Mouse (Mus musculus) cerebral cortex, adult 2 months (tissue): ENCODE data around the gene Xylt1.

Source experiments
- WGBS: fragments of 180-500 bp; shearing (Covaris S2); methylation state at CpG from one replicate; pipeline ENCODE4 v1.1.7; 2018; 5-methylcytosine and 5-hydroxymethylcytosine counted together

The Xylt1 gene

GRCm38 (mm10) chr7:117481404-117481803, 100.6 kb downstream of the Xylt1 start:
- WGBS = 77% methylated on average over 3 of the region's 3 CpGs

- 73% methylated on average over 2 of the region's 2 CpGs for WGBS
These were observed 101.9 kb downstream of the Xylt1 start for GRCm38 (mm10) chr7:117482701-117483100.

GRCm38 (mm10) chr7:117484589-117484988, 103.8 kb downstream of the Xylt1 start:
- WGBS = 84% methylated on average over 2 of the region's 2 CpGs

- WGBS = 72% methylated on average over 7 of the region's 7 CpGs
These were observed 104.3 kb downstream of the Xylt1 start for GRCm38 (mm10) chr7:117484989-117485536.

- WGBS = 61% methylated on average over 7 of the region's 7 CpGs
These were observed 105.8 kb downstream of the Xylt1 start for GRCm38 (mm10) chr7:117486425-117487172.

- 80% methylated on average over 2 of the region's 2 CpGs for WGBS
These were observed 106.4 kb downstream of the Xylt1 start for GRCm38 (mm10) chr7:117487173-117487490.

DNA sequence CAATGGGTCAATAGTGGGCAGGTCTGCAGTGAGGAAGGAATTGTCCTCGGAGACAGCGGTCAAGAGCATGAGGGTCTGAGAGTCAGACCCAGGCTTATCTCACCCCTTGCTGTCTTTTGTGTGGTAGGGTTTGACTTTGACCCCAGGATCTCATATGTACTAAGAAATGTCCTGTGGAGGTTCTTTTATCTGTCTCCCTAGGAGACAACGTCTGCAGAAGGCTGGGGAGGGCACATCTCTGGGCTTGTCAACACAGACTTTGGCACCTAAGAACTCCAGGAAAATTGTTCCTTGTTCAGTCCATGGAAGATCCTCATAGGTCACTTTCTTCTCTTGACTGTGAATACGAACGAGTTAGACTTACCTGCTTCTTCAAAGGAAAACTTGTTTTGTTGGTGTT, 109.2 kb downstream of the Xylt1 start:
- 76% methylated on average over 5 of the region's 5 CpGs for WGBS

DNA sequence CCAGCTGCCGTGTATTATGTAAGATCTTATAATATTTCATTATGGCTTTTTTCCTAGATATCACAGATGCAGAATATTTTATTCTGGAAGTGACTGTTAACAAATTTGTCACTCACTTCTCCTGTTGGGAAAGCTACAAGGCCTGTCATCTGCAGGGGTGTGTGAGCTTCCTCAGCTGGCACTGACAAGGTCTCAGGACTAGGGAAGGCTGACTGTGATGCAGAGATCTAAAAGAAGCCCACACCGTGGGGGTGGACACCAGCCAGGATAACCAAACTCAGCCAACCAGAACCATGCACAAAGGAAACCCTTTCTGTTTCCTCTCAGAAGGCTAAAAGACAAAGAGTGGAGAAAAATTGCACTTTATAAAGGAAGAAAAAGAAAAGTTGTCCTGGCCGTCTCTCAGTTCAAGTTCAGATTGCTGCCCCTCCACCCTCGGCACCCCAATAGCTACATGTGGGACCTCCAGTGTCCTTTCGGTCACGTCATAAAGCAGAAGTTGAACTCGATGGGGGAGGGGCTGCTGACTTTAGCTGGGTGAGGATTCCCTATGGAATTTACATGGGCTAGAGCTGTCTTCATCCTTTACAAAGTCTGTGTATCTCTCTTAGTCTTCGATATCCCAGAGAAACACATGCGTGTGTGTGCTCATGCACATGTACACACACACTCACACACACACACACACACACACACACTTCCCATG, 109.9 kb downstream of the Xylt1 start:
- 53% methylated on average over 9 of the region's 9 CpGs for WGBS

- 47% methylated on average over 5 of the region's 5 CpGs for WGBS
These were observed 110.7 kb downstream of the Xylt1 start for GRCm38 (mm10) chr7:117491495-117491894.

DNA sequence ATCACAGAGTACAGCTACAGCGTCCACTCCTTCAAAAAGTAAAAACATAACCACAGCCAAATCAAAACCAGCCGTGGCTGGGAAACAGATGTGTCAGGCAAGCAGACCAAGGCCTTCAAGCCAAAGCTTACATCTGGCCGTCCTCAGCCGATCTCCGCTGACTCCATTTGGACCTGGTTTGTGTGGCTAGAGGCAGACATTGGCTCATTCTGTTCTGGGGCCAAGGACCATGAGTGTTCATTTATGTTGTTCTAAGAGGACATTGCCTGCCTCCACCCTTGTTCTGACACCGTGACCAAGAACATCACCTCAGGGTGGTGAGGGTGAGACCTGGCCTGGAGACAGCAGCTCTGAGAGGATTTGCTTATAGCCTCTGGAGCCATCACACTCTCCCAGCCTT, 113.4 kb downstream of the Xylt1 start:
- 91% methylated on average over 6 of the region's 6 CpGs for WGBS

DNA sequence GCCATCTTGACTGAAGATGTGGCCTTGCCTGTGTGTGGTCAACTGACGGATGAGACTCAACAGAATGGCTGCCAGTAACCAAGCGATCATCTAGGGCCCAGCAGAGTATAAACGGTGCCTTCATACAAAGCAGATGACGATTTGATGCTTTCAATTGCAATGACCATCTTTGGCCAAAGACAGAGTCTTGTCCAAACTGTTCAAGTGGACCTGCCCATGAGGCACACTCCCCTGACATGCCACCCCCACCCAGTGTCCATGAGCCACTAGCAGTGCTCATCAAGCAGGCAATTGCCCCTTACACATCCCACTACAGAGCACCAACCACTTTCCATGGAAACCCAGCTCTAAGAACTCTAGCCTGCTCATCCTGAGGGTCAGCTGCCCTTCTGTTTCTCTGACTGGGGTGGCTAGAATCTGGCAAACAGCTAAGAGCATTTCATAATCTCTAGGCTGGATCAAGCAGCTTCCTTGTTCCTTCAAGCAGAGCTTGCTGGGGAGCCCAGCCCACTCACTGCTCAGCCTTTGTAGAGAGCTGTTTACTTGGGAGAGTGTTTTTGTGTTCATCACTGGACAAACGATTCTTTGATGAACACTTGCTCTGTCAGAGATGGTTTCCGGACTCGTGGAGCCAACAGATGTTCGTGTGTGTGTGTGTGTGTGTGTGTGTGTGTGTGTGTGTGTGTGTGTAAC, 114.0 kb downstream of the Xylt1 start:
- 65% methylated on average over 8 of the region's 8 CpGs for WGBS

GRCm38 (mm10) chr7:117495751-117496150, 115.0 kb downstream of the Xylt1 start:
- WGBS = 50% methylated on average over 8 of the region's 8 CpGs

GRCm38 (mm10) chr7:117498173-117498572, 117.4 kb downstream of the Xylt1 start:
- 77% methylated on average over 2 of the region's 2 CpGs for WGBS

DNA sequence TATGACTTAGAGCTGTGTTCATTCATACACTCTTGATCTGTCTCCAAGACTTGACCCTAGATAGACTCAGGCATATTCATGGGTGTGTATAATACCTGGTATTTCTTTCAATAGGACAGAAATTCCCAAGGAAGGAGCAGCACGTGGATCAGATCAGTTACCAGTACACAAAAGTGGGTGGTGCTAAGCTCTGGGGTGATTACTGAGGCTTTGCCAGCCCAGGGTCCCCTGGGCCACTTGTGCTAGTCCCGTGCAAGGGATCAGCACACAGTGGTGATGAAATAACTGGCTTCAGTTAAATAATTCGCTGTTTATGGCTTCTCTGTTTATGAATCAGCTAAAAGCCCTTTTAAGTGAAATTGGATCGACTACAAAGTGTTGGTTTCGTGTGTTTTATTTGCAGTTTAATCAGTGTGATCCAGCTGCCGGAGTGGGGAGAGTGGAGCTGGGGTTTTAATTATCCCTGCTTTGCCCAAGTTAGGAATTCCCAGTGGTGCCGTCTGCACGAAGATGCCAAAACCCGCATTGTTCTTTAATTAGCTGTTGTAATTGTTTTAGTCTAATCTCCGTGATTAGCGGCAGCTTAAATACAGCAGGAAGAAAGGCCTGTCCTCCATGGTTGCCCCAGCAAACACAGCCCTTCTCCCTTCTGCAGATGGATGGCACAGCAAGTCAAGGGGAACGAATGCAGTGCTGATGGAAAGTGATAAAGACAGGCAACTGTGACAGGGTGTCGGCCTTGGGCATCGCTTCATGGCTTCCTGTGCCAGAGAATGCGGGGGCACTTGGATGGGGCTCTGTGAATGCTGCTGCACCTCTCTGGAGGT, 120.8 kb downstream of the Xylt1 start:
- 49% methylated on average over 15 of the region's 15 CpGs for WGBS

- WGBS = 79% methylated on average over 5 of the region's 5 CpGs
These were observed 121.6 kb downstream of the Xylt1 start for GRCm38 (mm10) chr7:117502415-117502814.

DNA sequence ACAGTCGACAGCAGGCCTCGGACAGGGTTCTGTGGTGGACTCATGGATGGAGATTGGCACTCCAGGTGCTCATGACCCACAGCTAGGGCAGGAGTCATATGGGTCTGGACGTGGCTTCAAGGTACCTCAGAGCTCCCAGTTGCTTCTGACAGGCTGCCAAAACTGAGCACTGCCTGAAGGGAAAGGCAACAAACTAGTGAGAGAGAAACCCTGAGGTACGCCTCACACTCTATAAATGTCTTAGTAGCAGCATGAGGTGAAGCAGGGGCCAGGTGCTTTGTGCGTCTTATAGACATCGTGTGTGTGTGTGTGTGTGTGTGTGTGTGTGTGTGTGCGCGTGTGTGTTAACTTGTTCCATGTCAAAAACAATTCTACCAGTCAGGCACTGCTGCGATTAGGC, 122.9 kb downstream of the Xylt1 start:
- WGBS = 78% methylated on average over 9 of the region's 9 CpGs

DNA sequence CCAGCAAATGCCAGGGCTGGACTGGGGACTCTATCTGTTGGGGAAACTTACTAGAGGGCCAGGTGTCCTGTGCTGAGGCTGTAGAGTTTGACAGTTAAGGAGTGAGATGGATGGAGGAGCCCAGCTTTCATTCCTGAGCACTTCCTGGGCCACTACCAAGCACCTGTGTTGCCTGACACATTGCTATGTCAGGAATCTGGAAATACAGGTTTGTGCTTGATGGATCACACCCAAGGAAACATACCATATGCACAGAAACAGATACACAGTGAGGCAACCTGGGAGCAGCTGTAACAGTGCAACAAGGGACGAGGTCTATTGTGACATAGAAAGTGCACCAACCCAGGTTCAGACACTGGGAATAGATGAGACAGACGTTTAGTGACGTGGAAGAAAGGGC, 125.0 kb downstream of the Xylt1 start:
- 91% methylated on average over 3 of the region's 3 CpGs for WGBS

GRCm38 (mm10) chr7:117507351-117507750, 126.6 kb downstream of the Xylt1 start:
- 71% methylated on average over 10 of the region's 10 CpGs for WGBS

DNA sequence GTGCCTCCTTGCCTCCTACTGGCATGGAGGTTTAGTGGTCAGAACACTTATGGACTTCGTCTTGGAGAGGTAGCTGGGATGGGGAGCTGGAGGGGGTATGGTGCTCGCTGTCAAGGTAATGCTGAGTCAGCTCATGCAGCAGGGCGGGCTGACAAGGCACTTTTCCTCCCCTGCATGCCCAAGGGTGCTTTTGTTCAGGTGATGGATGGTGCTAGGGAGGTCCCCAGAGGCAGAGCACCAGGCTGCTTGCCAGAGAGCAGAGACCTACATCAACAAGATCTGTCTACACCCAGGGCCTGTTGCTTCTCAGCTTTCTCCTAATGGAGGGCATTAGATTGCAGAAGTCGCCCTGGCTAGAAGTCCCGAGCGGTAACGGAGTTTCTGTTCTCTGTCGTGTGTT, 127.3 kb downstream of the Xylt1 start:
- 78% methylated on average over 8 of the region's 8 CpGs for WGBS

DNA sequence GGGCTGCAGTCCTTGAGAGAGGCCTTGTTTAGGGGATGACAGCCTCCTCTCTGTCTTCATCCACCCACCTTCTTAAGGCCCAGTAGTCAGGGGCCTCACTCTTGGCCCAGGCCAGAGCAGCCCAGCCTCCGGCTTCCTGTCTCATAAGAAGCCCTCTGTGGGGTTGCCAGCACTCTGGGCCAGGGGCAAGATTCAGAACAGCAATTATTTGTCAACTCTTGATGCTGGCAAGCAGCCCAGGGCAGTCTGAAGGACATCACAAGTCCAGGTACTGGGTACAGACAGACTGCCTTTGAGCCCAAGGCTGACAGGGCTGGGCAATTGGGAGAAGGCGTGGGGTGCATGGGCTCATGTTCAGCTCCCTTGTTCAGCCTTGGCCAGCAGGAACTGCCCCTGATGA, 129.3 kb downstream of the Xylt1 start:
- WGBS = 81% methylated on average over 2 of the region's 2 CpGs

DNA sequence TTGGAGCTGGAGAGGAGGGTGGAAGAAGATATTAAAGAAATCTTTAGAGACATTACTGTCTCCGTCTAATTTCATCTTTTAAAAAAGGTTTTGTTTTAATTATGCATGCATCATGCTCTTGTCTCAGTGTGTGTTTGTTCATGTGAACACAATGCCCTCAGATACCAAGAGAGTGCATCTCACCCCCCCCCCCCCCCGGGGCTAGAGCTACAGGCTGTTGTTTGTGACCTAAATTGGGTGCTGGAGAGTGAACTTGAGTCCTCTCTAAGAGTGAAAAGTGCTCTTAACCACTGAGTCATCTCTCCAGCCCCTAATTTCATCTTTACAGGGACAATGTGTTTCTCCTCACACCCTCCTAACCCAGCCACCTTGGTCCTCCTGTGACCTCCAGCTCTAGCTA, 131.5 kb downstream of the Xylt1 start:
- WGBS = 78% methylated on average over 2 of the region's 2 CpGs

DNA sequence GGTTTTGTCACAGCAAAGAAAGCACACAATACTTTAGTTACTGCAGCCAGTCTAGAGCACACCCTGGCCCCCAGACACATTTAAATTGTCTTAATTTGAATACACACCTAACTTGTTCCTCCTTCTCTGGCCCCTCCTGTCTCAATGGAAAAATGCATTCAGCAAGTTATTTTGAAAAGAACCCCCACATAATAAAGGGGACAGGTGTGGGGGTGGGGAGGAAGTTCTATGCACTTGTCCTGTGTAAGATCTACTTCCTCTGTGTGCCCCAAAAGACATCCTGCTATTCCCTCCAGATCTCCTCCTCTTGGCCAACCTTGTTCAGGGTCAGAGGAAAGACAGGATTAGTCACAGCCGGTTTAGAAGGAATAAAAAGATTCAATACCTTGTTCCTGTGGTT, 135.0 kb downstream of the Xylt1 start:
- 45% methylated on average over 1 of the region's 1 CpGs for WGBS
